Mouse (Mus musculus): ENCODE measurements around the gene Ticrr. TPM values are rescaled to one million over a fixed set of nuclear protein-coding genes. Genes with fewer than 3 reads are reported as not detected.

The Ticrr gene
- polyA plus RNA-seq, 1 experiment from 2014 or later: 11.2 TPM

- H3K4me3 ChIP-seq (ENCODE audit: low read depth, low read length): no peak overlapping the region
- H3K36me3 ChIP-seq (ENCODE audit: control insufficient read depth, insufficient read depth, low read length): peaks cover 37% of the 10 kb centered on the region
- no peak overlapping the region for H3K9ac ChIP-seq (ENCODE audit: low read length)
- DNase-seq (ENCODE audit: low spot score) (no peak), ATAC-seq (replicated peaks; ENCODE audit: low FRiP score, low TSS enrichment, low read depth) (no peak)
- H3K4me1 ChIP-seq (replicated peaks; ENCODE audit: control insufficient read depth, insufficient read depth, low read length): peaks cover 5% of the 10 kb centered on the region
- H3K27ac ChIP-seq (ENCODE audit: low read depth): no peak overlapping the region
- H3K9me3 ChIP-seq (ENCODE audit: control insufficient read depth, low read length): no peaks in the 10 kb centered on the region
- 0 out of 2 replicates have a peak, but pooled peaks cover 11% of the 10 kb centered on the region for H3K27me3 ChIP-seq (replicated peaks; ENCODE audit: control insufficient read depth, insufficient read depth, low read length)
- WGBS: 49% methylated on average over 16 of the region's 17 CpGs
- H3K4me2 ChIP-seq (ENCODE audit: low read length): no peak overlapping the region
These were observed 50.8 kb downstream of the Ticrr start for GRCm38 (mm10) chr7:79710831-79711230.

GRCm38 (mm10) chr7:79715187-79715981, 55.4 kb downstream of the Ticrr start, which contains the start of gene Kif7:
Gene Kif7, minus strand, starts transcription at chr7:79715720.
- WGBS: under 1% methylated on average over 55 of the region's 55 CpGs
- H3K4me3 ChIP-seq (ENCODE audit: low read depth, low read length): peak within 1 kb of the TSS; percentile 78
- ATAC-seq (replicated peaks; ENCODE audit: low FRiP score, low TSS enrichment, low read depth) (peak; percentile 92), DNase-seq (ENCODE audit: low spot score) (peak; percentile 93)
- no peaks in the 10 kb centered on the region for H3K9me3 ChIP-seq (ENCODE audit: control insufficient read depth, low read length)
- no peak within 1 kb of the TSS for H3K27ac ChIP-seq (ENCODE audit: low read depth)
- no peaks in the 10 kb centered on the region for H3K36me3 ChIP-seq (ENCODE audit: control insufficient read depth, insufficient read depth, low read length)
- peaks cover 5% of the 10 kb centered on the region for H3K4me1 ChIP-seq (replicated peaks; ENCODE audit: control insufficient read depth, insufficient read depth, low read length)
- 0 out of 2 replicates have a peak, but pooled peaks cover 8% of the 10 kb centered on the region for H3K27me3 ChIP-seq (replicated peaks; ENCODE audit: control insufficient read depth, insufficient read depth, low read length)
- peak within 1 kb of the TSS; percentile 63 for H3K4me2 ChIP-seq (ENCODE audit: low read length)
- H3K9ac ChIP-seq (ENCODE audit: low read length): peak within 1 kb of the TSS; percentile 64

- H3K27me3 ChIP-seq (replicated peaks; ENCODE audit: control insufficient read depth, insufficient read depth, low read length): 0 out of 2 replicates have a peak, but pooled peaks cover 5% of the 10 kb centered on the region
These were observed 61.5 kb downstream of the Ticrr start for GRCm38 (mm10) chr7:79721386-79721977.

GRCm38 (mm10) chr7:79727091-79727490, 67.1 kb downstream of the Ticrr start:
- ATAC-seq (replicated peaks; ENCODE audit: low FRiP score, low TSS enrichment, low read depth) (no peak), DNase-seq (ENCODE audit: low spot score) (peak; percentile 74)
- 0 out of 2 replicates have a peak, but pooled peaks cover 3% of the 10 kb centered on the region for H3K27me3 ChIP-seq (replicated peaks; ENCODE audit: control insufficient read depth, insufficient read depth, low read length)
- H3K9me3 ChIP-seq (ENCODE audit: control insufficient read depth, low read length): no peaks in the 10 kb centered on the region
- H3K27ac ChIP-seq (ENCODE audit: low read depth): no peak overlapping the region
- no peak overlapping the region for H3K4me2 ChIP-seq (ENCODE audit: low read length)
- no peaks in the 10 kb centered on the region for H3K4me1 ChIP-seq (replicated peaks; ENCODE audit: control insufficient read depth, insufficient read depth, low read length)
- H3K4me3 ChIP-seq (ENCODE audit: low read depth, low read length): no peak overlapping the region
- WGBS: 17% methylated on average over 2 of the region's 2 CpGs
- no peak overlapping the region for H3K9ac ChIP-seq (ENCODE audit: low read length)
- no peaks in the 10 kb centered on the region for H3K36me3 ChIP-seq (ENCODE audit: control insufficient read depth, insufficient read depth, low read length)

More at GRCm38 (mm10) chr7:79721386-79721977, 61.5 kb downstream of the Ticrr start:
- DNase-seq (ENCODE audit: low spot score) (peak; percentile 84), ATAC-seq (replicated peaks; ENCODE audit: low FRiP score, low TSS enrichment, low read depth) (peak; percentile 73)
- Histone ChIP-seq H3K4me2 (ENCODE audit: low read length) (peak overlapping the region; percentile 97), H3K9me3 (ENCODE audit: control insufficient read depth, low read length) (no peaks in the 10 kb centered on the region), H3K36me3 (ENCODE audit: control insufficient read depth, insufficient read depth, low read length) (no peaks in the 10 kb centered on the region), H3K27ac (ENCODE audit: low read depth) (no peak overlapping the region; the same call in 1 of the 2 replicates), H3K4me3 (ENCODE audit: low read depth, low read length) (peak overlapping the region; percentile 56), H3K4me1 (replicated peaks; ENCODE audit: control insufficient read depth, insufficient read depth, low read length) (0 out of 2 replicates have a peak, but pooled peaks cover 2% of the 10 kb centered on the region), H3K9ac (ENCODE audit: low read length) (peak overlapping the region; percentile 61)
- WGBS: under 1% methylated on average over 48 of the region's 48 CpGs

GRCm38 (mm10) chr7:79728219-79728618, 68.2 kb downstream of the Ticrr start:
- WGBS: 33% methylated on average over 6 of the region's 6 CpGs
- no peak for ATAC-seq (replicated peaks; ENCODE audit: low FRiP score, low TSS enrichment, low read depth)
- no peak overlapping the region for H3K4me2 ChIP-seq (ENCODE audit: low read length)

GRCm38 (mm10) chr7:79729169-79729568, 69.2 kb downstream of the Ticrr start:
- ATAC-seq (replicated peaks; ENCODE audit: low FRiP score, low TSS enrichment, low read depth): peak; percentile 25; the same call in 1 of the 2 replicates
- WGBS: 7% methylated on average over 8 of the region's 8 CpGs

More at GRCm38 (mm10) chr7:79728219-79728618, 68.2 kb downstream of the Ticrr start:
- Histone ChIP-seq H3K27ac (ENCODE audit: low read depth) (no peak overlapping the region), H3K9ac (ENCODE audit: low read length) (no peak overlapping the region), H3K36me3 (ENCODE audit: control insufficient read depth, insufficient read depth, low read length) (no peaks in the 10 kb centered on the region), H3K4me1 (replicated peaks; ENCODE audit: control insufficient read depth, insufficient read depth, low read length) (no peaks in the 10 kb centered on the region), H3K4me3 (ENCODE audit: low read depth, low read length) (no peak overlapping the region), H3K27me3 (replicated peaks; ENCODE audit: control insufficient read depth, insufficient read depth, low read length) (no peaks in the 10 kb centered on the region), H3K9me3 (ENCODE audit: control insufficient read depth, low read length) (no peaks in the 10 kb centered on the region)
- peak; percentile 72 for DNase-seq (ENCODE audit: low spot score)

GRCm38 (mm10) chr7:79729743-79730370, 69.9 kb downstream of the Ticrr start:
- WGBS: 64% methylated on average over 11 of the region's 11 CpGs
- H3K9ac ChIP-seq (ENCODE audit: low read length): no peak overlapping the region
- ATAC-seq (replicated peaks; ENCODE audit: low FRiP score, low TSS enrichment, low read depth): no peak
- DNase-seq (ENCODE audit: low spot score): no peak
- no peak overlapping the region for H3K4me3 ChIP-seq (ENCODE audit: low read depth, low read length)
- no peaks in the 10 kb centered on the region for H3K36me3 ChIP-seq (ENCODE audit: control insufficient read depth, insufficient read depth, low read length)
- H3K9me3 ChIP-seq (ENCODE audit: control insufficient read depth, low read length): no peaks in the 10 kb centered on the region
- H3K4me2 ChIP-seq (ENCODE audit: low read length): no peak overlapping the region
- no peak overlapping the region for H3K27ac ChIP-seq (ENCODE audit: low read depth)
- H3K4me1 ChIP-seq (replicated peaks; ENCODE audit: control insufficient read depth, insufficient read depth, low read length): no peaks in the 10 kb centered on the region
- no peaks in the 10 kb centered on the region for H3K27me3 ChIP-seq (replicated peaks; ENCODE audit: control insufficient read depth, insufficient read depth, low read length)

More at GRCm38 (mm10) chr7:79729169-79729568, 69.2 kb downstream of the Ticrr start:
- no peak overlapping the region for H3K27ac ChIP-seq (ENCODE audit: low read depth)
- H3K9me3 ChIP-seq (ENCODE audit: control insufficient read depth, low read length): no peaks in the 10 kb centered on the region
- no peaks in the 10 kb centered on the region for H3K36me3 ChIP-seq (ENCODE audit: control insufficient read depth, insufficient read depth, low read length)
- no peak overlapping the region for H3K9ac ChIP-seq (ENCODE audit: low read length)
- H3K4me1 ChIP-seq (replicated peaks; ENCODE audit: control insufficient read depth, insufficient read depth, low read length): no peaks in the 10 kb centered on the region
- peak; percentile 87 for DNase-seq (ENCODE audit: low spot score)
- H3K27me3 ChIP-seq (replicated peaks; ENCODE audit: control insufficient read depth, insufficient read depth, low read length): no peaks in the 10 kb centered on the region
- H3K4me2 ChIP-seq (ENCODE audit: low read length): no peak overlapping the region
- no peak overlapping the region for H3K4me3 ChIP-seq (ENCODE audit: low read depth, low read length)

GRCm38 (mm10) chr7:79731438-79731837, 71.4 kb downstream of the Ticrr start:
- Histone ChIP-seq H3K4me1 (replicated peaks; ENCODE audit: control insufficient read depth, insufficient read depth, low read length) (no peaks in the 10 kb centered on the region), H3K27me3 (replicated peaks; ENCODE audit: control insufficient read depth, insufficient read depth, low read length) (no peaks in the 10 kb centered on the region), H3K9me3 (ENCODE audit: control insufficient read depth, low read length) (no peaks in the 10 kb centered on the region), H3K4me3 (ENCODE audit: low read depth, low read length) (no peak overlapping the region), H3K9ac (ENCODE audit: low read length) (no peak overlapping the region), H3K4me2 (ENCODE audit: low read length) (no peak overlapping the region), H3K27ac (ENCODE audit: low read depth) (no peak overlapping the region), H3K36me3 (ENCODE audit: control insufficient read depth, insufficient read depth, low read length) (peaks cover 3% of the 10 kb centered on the region; the same call in 1 of the 2 replicates)
- no peak for DNase-seq (ENCODE audit: low spot score)
- ATAC-seq (replicated peaks; ENCODE audit: low FRiP score, low TSS enrichment, low read depth): no peak
- WGBS: 80% methylated on average over 13 of the region's 13 CpGs

Data from intestine, embryonic 14.5 days (tissue).